Mouse (Mus musculus): Measurements from ENCODE around the gene Arhgef3.
A peak's percentile ranks its signal among the peaks of the same experiment; 100 is the strongest.

Arhgef3 gene

GRCm38 (mm10) chr14:27436116-27436515 is 321.4 kb downstream of the Arhgef3 start:
- DNase-seq = no peak

GRCm38 (mm10) chr14:27436826-27437225 is 322.1 kb downstream of the Arhgef3 start:
- DNase-seq = no peak

- peak; percentile 24 to 28 for DNase-seq
Measured at GRCm38 (mm10) chr14:27440921-27441320, 326.2 kb downstream of the Arhgef3 start.

- no peak for DNase-seq
Measured at GRCm38 (mm10) chr14:27444851-27445281, 330.2 kb downstream of the Arhgef3 start.

GRCm38 (mm10) chr14:27446963-27447362 is 332.3 kb downstream of the Arhgef3 start:
- no peak for DNase-seq

Measured in cerebellum, postnatal 10 days (tissue).